Mouse (Mus musculus) liver, adult 2 months (tissue): ENCODE results near the gene Gm5141.
"Not testable (repeated sequence)": the region's sequence is repeated elsewhere in the genome, so short reads cannot be mapped to it uniquely, and the experiment has no call there.

Experiments
- CTCF ChIP-seq: fragments of 200-500 bp; IDR thresholded peaks from 2 replicates; pipeline ENCODE4 v1.5.1; 2011; ENCODE audit warnings: low read depth, low read length, control low read depth
- POLR2A ChIP-seq: fragments of 200-500 bp; IDR thresholded peaks from 2 replicates; pipeline ENCODE4 v1.6.1; 2011; ENCODE audit warnings: low read length, control low read depth; ENCODE audit not compliant: insufficient read depth; ENCODE audit errors: extremely low read depth

GRCm38 (mm10) chr13:62760432-62761415, 24.9 kb downstream of the Gm5141 start, which contains the start of gene Platr25:
- not testable (repeated sequence) for TF ChIP-seq CTCF, POLR2A
